ENCODE assay signal across 8 mouse cellular contexts in genomic region chr16:30172798-30173202, GRCm38 (mm10).
DNase-seq lines count a peak whose midpoint lies in the region; ATAC-seq lines count a peak whose summit lies in the region.

No protein-coding gene starts in this region.

- DNase-seq in left cerebral cortex, adult 18-20 months (ENCODE audit: low spot score in 2 of 2), result peak; percentile 40 to 55
- DNase-seq in left cerebral cortex, adult 11 months (ENCODE audit: low spot score), result no peak
- peak; percentile 92 for DNase-seq in embryonic facial prominence, embryonic 11.5 days (ENCODE audit: low spot score)
- peak; percentile 82 for DNase-seq in limb, embryonic 10.5 days (ENCODE audit: low spot score)
- no peak for DNase-seq in cerebellum, postnatal 36 days

- H3K4me1 ChIP-seq in embryonic facial prominence, embryonic 11.5 days (ENCODE audit: control insufficient read depth, insufficient read depth, low read length), result peaks cover 15% of the 10 kb centered on the region
- H3K4me1 ChIP-seq in heart, embryonic 11.5 days (ENCODE audit: control insufficient read depth, insufficient read depth, low read length), result peaks cover 5% of the 10 kb centered on the region; the same call in 1 of the 2 replicates
- peaks cover 53% of the 10 kb centered on the region for H3K4me1 ChIP-seq in limb, embryonic 10.5 days
- peaks cover 25% of the 10 kb centered on the region for H3K4me1 ChIP-seq in neural tube, embryonic 12.5 days

- H3K4me2 ChIP-seq in embryonic facial prominence, embryonic 11.5 days (ENCODE audit: low read depth, low read length), result no peak overlapping the region
- no peak overlapping the region for H3K4me2 ChIP-seq in heart, embryonic 11.5 days
- 0 out of 2 replicates have a peak overlapping the region, but pooled peaks have one; percentile 9 for H3K4me2 ChIP-seq in neural tube, embryonic 12.5 days (replicated peaks)

- WGBS in embryonic facial prominence, embryonic 11.5 days, result 9% methylated on average over 9 of the region's 9 CpGs
- WGBS in heart, embryonic 11.5 days (ENCODE audit: insufficient replicate concordance), result 31% methylated on average over 9 of the region's 9 CpGs
- WGBS in limb, embryonic 10.5 days, result 12% methylated on average over 9 of the region's 9 CpGs
- 49% methylated on average over 9 of the region's 9 CpGs for WGBS in neural tube, embryonic 12.5 days

- H3K27me3 ChIP-seq in embryonic facial prominence, embryonic 11.5 days (ENCODE audit: control insufficient read depth, insufficient read depth, low read length), result no peaks in the 10 kb centered on the region
- 0 out of 2 replicates have a peak, but pooled peaks cover 2% of the 10 kb centered on the region for H3K27me3 ChIP-seq in heart, embryonic 11.5 days (ENCODE audit: control insufficient read depth, insufficient read depth, low read length)
- 0 out of 2 replicates have a peak, but pooled peaks cover 3% of the 10 kb centered on the region for H3K27me3 ChIP-seq in limb, embryonic 10.5 days (ENCODE audit: low read depth, poor library complexity, severe bottlenecking)
- no peaks in the 10 kb centered on the region for H3K27me3 ChIP-seq in neural tube, embryonic 12.5 days (replicated peaks)

- no peak overlapping the region for H3K4me3 ChIP-seq in embryonic facial prominence, embryonic 11.5 days (ENCODE audit: low read depth, low read length)
- H3K4me3 ChIP-seq in heart, embryonic 11.5 days (ENCODE audit: low read depth, low read length), result no peak overlapping the region
- H3K4me3 ChIP-seq in limb, embryonic 10.5 days, result no peak overlapping the region
- H3K4me3 ChIP-seq in neural tube, embryonic 12.5 days, result no peak overlapping the region

- H3K9me3 ChIP-seq in embryonic facial prominence, embryonic 11.5 days (replicated peaks; ENCODE audit: control insufficient read depth, low read length), result no peaks in the 10 kb centered on the region
- H3K9me3 ChIP-seq in heart, embryonic 11.5 days (replicated peaks; ENCODE audit: control insufficient read depth, low read length), result no peaks in the 10 kb centered on the region
- H3K9me3 ChIP-seq in limb, embryonic 10.5 days (replicated peaks), result no peaks in the 10 kb centered on the region
- H3K9me3 ChIP-seq in neural tube, embryonic 12.5 days, result no peaks in the 10 kb centered on the region

- H3K27ac ChIP-seq in embryonic facial prominence, embryonic 11.5 days (replicated peaks; ENCODE audit: low read depth, low read length), result no peak overlapping the region
- no peak overlapping the region for H3K27ac ChIP-seq in heart, embryonic 11.5 days (ENCODE audit: low read depth, low read length)
- H3K27ac ChIP-seq in limb, embryonic 10.5 days, result peak overlapping the region; percentile 69; the same call in 1 of the 2 replicates
- H3K27ac ChIP-seq in neural tube, embryonic 12.5 days, result no peak overlapping the region

- ATAC-seq in embryonic facial prominence, embryonic 11.5 days (replicated peaks; ENCODE audit: insufficient number of reproducible peaks, low FRiP score, low TSS enrichment, low read depth), result peak; percentile 82
- ATAC-seq in heart, embryonic 11.5 days (replicated peaks; ENCODE audit: insufficient number of reproducible peaks, low FRiP score, low TSS enrichment), result peak; percentile 41; the same call in 1 of the 2 replicates
- 0 out of 2 replicates have a peak, but pooled peaks have one; percentile 48 for ATAC-seq in neural tube, embryonic 12.5 days (ENCODE audit: low FRiP score, low read depth)
- no peak for ATAC-seq in activated CD4-positive, CD25-positive, alpha-beta regulatory T cell, adult 4 months

- no peak overlapping the region for H3K9ac ChIP-seq in embryonic facial prominence, embryonic 11.5 days (replicated peaks; ENCODE audit: low read length)
- no peak overlapping the region for H3K9ac ChIP-seq in heart, embryonic 11.5 days (ENCODE audit: low read depth, low read length)
- no peak overlapping the region for H3K9ac ChIP-seq in neural tube, embryonic 12.5 days

- H3K36me3 ChIP-seq in embryonic facial prominence, embryonic 11.5 days (replicated peaks; ENCODE audit: control insufficient read depth, insufficient read depth, low read depth, low read length), result no peaks in the 10 kb centered on the region
- H3K36me3 ChIP-seq in heart, embryonic 11.5 days (ENCODE audit: control insufficient read depth, insufficient read depth, low read length), result no peaks in the 10 kb centered on the region
- no peaks in the 10 kb centered on the region for H3K36me3 ChIP-seq in limb, embryonic 10.5 days
- no peaks in the 10 kb centered on the region for H3K36me3 ChIP-seq in neural tube, embryonic 12.5 days

Comparison
In these comparisons a context has a peak if more than half of its experiments do, and no peak if none do; other contexts are left out.
1. DNase-seq: peak in left cerebral cortex, adult 18-20 months (2 of 2), embryonic facial prominence, embryonic 11.5 days (single experiment) and limb, embryonic 10.5 days (single experiment); none in left cerebral cortex, adult 11 months (single experiment) and cerebellum, postnatal 36 days (0 of 2).